Mouse (Mus musculus) hindlimb bud, embryonic 11.5 days (tissue): ENCODE data around the gene Rdh13.
"Not testable (repeated sequence)": the region's sequence is repeated elsewhere in the genome, so short reads cannot be mapped to it uniquely, and the experiment has no call there.

Source experiments
- DNase-seq: peaks from one replicate; pipeline ENCODE4 v3.0.0-alpha.2; 2012; ENCODE audit warnings: low read depth, low spot score; ENCODE audit errors: extremely low spot score

Rdh13 gene

DNA sequence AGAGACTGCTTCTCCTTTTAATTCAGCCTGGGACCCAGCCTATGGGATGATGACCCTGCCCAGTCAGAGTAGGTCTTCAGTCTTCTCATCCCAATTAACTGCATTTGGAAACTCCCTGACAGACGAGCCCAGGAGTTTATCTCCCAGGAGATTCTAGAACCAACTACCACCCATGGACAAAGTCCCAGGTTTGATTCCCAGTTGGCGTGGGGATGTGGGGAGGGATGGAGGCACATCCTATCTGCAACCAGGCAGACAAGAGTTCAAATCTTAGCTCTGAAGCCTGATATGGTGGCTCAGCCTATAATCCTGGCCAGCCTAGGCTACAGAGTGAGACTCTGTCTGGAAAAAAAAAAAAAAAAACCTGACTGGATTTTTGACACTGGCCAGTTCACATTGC, 7.7 kb downstream of the Rdh13 start:
- no peak for DNase-seq

DNA sequence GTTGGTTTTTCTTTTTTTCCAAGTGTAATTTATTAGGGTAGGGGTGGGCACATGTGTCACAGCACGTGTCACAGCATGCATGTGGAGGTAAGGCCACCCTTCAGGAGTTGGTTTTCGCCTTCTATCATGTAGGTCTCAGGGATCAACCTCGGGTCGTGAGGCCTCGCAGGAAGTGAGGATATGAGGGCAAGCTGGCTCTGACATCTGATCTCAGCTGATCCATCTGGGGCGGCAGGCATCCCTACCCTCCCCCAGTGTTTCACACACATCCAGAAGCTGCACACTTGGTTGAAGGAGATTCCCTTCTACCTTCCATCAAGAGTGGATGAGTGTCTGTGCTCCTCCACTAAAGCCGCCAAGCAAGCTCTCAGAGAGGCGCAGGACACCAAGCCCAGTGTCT, 13.4 kb downstream of the Rdh13 start:
- DNase-seq = no peak

DNA sequence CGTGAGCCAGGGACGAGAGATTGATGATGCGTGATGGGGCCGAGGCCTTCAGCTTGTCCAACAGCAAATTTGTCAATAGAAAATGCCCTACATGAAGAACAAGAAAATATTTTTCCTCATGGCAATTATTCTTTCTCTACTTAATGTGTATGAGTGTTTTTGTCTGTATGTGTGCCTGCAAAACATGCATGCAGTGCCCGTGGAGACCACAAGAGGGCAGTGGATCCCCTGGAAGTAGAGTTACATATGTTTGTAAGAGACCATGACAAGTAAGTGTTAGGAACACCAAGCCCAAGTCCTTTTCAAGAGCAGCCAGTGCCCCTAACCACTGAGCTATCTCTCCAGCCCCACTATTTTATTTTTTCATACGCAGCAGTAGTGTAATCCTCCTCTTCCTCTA, 13.9 kb downstream of the Rdh13 start:
- DNase-seq = peak; percentile 46

DNA sequence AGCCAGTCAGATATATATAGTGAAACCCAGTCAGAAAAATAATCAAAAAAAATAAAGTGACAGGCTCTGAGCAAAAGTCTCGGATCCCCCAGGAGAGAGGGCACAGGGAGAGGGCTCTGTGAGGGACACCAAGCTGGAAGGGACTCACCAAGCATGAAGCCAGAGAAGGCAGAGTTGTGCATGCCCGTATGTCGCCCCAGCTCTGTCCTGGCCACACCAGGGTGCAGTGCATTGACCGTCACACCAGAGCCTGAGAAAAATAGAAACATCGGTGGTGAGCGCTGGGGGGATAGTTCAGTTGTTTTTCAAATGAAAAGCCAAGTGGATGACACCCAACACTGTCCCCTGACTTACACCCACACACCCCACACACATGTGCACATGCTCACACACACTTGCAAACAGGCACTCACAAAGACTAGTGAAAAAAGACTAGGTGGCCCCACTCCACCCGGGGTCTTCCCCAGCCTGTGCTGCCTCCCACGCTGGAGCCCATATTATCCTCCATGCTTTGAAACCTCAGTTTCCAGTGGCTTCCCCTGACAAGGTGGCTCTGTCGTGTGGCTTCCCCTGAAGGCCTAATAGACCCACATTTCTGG, 15.1 kb downstream of the Rdh13 start:
- no peak for DNase-seq

DNA sequence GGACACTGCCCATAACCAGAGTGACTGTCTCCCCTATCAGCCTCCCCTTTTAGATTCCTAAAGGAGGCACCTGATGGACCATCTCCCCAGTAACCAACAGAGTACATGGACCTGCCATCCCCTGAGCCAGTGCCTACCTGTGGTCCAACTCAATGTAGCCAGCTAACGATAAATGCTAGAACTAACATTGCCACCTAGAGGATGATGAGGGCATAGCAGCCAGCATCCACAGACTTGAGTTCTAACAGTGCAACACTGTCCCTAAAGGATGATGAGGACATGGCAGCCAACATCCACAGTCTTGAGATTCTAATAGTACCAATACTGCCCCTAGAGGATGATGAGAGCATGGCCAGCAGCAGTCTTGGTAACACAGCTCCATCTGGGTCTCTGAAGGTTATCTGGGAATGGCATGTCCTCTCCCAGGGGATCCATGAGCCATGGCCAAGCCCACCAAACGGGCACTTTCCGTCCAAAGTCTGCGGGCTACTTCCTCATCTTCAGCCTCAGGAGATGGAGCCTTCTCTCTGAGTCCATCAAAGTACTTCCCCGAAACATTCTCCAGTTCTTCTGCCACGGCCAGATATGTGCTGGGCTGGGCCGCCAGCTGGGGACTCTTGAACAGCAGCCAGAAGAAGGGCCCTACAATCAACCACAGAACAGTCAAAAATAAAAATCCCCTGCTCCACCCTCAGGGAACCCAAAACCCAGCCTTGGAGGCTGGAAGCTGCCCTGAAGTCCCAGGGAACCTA, 18.1 kb downstream of the Rdh13 start:
- peak; percentile 78 for DNase-seq

DNA sequence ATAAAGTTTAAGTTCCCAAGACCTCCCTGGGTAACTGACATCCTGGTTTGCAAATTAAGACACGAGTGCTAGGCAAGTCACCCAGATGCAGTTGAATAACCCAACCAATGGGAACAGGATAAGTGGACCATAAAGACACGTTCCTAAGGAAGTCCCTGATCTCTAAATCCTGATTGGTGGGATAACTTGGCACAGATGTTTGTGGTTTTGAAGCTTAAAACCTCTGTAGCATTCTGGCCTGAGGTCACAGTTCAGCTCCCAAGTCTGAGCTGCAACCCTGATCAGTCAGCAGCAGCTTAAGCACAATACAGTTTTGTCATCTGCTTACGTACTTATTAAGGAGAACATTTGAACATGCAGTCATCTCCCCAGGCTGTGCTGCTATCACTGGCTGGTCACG, 25.2 kb downstream of the Rdh13 start:
- no peak for DNase-seq

DNA sequence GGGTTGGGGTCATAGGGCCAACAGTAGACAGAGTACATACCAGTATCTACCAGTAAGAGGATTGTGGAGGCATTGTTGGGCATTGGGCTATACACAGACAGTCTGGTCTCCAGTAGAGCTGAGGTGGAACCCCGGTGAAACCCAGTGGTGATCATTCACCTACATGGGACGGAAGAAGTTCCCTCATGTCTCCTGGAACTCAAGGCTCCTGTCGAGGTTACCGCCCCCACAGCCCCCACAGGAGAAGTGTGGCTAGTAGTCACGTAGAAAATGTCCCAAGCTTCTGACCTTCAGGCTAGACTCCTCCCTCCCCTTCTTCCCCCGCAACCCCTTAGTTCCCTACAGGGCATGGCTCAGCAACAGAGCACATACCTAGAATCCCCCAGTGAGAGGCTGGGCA, 25.8 kb downstream of the Rdh13 start:
- DNase-seq = no peak

DNA sequence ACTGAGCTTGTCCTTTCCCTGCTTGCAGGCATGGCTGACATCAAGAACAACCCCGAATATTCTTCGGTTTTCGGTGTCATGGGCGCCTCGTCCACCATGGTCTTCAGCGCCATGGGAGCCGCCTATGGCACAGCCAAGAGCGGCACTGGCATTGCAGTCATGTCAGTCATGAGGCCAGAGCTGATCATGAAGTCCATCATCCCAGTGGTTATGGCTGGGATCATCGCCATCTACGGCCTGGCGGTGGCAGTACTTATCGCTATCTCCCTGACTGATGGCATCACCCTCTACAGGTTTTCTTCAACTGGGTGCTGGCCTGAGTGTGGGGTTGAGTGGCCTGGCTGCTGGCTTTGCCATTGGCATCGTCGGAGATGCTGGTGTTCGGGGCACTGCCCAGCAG, 33.0 kb downstream of the Rdh13 start:
- DNase-seq = not testable (repeated sequence)

DNA sequence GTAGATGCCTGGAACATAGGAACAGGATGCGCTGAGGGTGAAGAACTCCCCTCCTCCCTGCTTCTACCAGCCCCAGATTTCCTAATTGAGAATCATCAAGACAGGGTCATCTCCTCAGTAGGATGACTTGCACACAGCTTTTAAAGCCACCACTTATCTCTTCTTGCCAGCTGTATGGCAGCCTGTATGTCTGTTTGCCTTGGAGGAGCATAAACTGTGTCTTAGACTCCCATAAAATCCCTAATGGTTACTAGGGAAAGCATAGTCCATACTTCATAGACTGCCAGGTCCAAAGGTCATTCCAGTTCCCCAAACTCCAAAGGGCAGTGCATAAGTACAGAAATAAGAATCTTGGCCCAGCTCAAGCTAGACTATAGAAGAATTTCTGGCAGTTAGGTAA, 47.7 kb downstream of the Rdh13 start, which contains the start of gene Gp6:
Gene Gp6, minus strand, starts transcription at position 15 of the 400 bp plus-strand sequence.
- no peak for DNase-seq
